Mouse (Mus musculus) brown adipose tissue, adult 24 weeks (tissue): ENCODE measurements at regions not wholly inside any gene's neighbourhood (a gene's known extent, or its start where the extent isn't known, plus 50 kb on each side); places are given as distances from the start of the nearest gene placed in this dataset.
"Not testable (repeated sequence)": the region's sequence is repeated elsewhere in the genome, so short reads cannot be mapped to it uniquely, and the experiment has no call there.

Experiments
- H3K27ac ChIP-seq: fragments of 200-500 bp; replicated peaks from 2 replicates; pipeline ENCODE4 v1.5.1; 2012; ENCODE audit warnings: low read depth, mild to moderate bottlenecking, low read length
- H3K4me1 ChIP-seq: fragments of 200-500 bp; 2 replicates; pipeline ENCODE4 v1.6.1; 2012; ENCODE audit warnings: low read length, mixed read lengths; ENCODE audit not compliant: control insufficient read depth, insufficient read depth, insufficient read length
- H3K4me3 ChIP-seq: fragments of 200-500 bp; 2 replicates; pipeline ENCODE4 v1.5.1; 2012; ENCODE audit warnings: low read depth, mild to moderate bottlenecking, low read length, moderate library complexity; ENCODE audit not compliant: insufficient read depth

DNA sequence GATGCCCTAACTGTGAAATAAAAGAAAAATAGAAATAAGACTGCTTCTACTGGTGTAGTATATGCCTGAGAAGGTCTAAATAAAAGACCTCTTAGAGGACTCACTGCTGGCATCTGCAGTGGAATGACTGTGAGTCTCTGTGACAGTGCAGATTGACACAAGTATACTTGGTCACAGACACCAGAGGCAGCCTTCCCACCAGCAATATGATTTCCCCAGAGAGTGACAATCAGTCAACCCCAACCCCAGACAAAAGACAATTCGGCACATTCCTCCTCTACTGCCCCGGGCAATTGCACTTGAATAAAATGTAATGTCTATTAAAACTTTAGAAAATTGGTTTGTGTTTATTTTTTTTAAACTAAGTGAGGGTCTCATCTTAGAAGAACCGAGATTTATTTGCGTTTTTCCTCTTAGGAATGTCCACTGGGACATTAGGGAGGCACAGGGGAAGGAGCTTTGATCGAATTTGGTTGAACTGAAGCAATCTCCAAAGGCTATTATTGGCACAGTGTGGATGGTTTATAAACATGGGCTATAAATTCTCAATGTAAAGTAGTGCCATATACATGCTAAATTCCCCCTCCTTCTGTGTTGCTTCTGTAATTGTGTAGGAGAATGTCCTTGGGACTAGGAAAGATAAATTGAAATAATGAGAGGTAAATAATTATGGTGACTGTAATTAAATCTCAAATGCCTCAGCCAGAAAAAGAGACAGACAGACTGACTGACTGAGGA is 123.0 kb upstream of the Lnx1 start:
- Histone ChIP-seq H3K4me3 (no peak overlapping the region), H3K4me1 (no peaks in the 10 kb centered on the region; the same call in 1 of the 2 replicates), H3K27ac (no peak overlapping the region)

GRCm38 (mm10) chr5:74823719-74824118 is 121.0 kb upstream of the Lnx1 start:
- no peaks in the 10 kb centered on the region; the same call in 1 of the 2 replicates for H3K4me1 ChIP-seq
- H3K4me3 ChIP-seq = no peak overlapping the region
- no peak overlapping the region for H3K27ac ChIP-seq

GRCm38 (mm10) chr5:74821969-74822368 is 119.3 kb upstream of the Lnx1 start:
- H3K4me1 ChIP-seq = no peaks in the 10 kb centered on the region
- H3K4me3 ChIP-seq = no peak overlapping the region

DNA sequence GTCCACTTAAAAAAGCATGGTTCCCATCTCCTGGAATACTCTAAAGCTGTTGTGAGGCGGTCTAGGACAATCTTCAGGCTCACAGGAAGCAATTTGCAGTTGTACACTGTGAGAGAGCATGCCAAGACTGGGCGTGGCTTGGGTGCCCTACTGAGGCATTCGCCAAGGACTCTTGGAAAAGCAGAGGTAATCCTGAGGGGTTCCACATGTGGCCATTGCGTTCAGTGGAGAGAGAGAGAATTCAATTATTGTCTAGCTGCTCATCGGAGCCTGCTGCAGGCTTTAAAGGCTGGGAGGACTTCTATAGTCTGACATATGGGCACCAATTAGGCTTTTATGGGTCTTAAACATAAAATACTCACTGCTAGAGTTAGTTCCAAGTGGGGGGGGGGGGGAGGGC is 113.8 kb upstream of the Lnx1 start:
- Histone ChIP-seq H3K4me3 (no peak overlapping the region), H3K27ac (no peak overlapping the region), H3K4me1 (peaks cover 3% of the 10 kb centered on the region; the same call in 1 of the 2 replicates)

More at GRCm38 (mm10) chr5:74821969-74822368, 119.3 kb upstream of the Lnx1 start:
- no peak overlapping the region for H3K27ac ChIP-seq

DNA sequence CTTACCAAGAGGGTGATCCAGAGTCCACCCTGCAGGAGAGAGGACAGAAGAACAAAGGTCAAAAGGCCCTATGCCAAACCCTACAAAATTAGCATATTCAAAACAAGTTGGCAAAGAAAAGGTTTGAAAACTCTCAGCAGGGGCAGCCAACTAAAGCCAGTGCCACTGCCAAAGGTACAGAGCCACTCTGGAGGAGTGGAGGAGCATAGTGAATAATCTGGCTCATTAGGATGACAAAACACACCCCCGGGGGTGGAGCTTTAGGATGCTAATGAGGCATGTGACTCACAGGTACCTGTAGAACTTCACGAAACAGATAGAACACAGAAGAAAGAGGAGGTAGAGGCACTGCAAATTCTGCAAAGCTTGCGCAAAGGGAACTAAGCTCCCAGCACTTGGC is 110.7 kb upstream of the Lnx1 start:
- Histone ChIP-seq H3K27ac (no peak overlapping the region), H3K4me1 (peaks cover 3% of the 10 kb centered on the region; the same call in 1 of the 2 replicates), H3K4me3 (no peak overlapping the region)

- Histone ChIP-seq H3K27ac (no peak overlapping the region), H3K4me1 (peaks cover 7% of the 10 kb centered on the region; the same call in 1 of the 2 replicates), H3K4me3 (no peak overlapping the region)
Measured at GRCm38 (mm10) chr5:74811046-74811445, 108.3 kb upstream of the Lnx1 start.

DNA sequence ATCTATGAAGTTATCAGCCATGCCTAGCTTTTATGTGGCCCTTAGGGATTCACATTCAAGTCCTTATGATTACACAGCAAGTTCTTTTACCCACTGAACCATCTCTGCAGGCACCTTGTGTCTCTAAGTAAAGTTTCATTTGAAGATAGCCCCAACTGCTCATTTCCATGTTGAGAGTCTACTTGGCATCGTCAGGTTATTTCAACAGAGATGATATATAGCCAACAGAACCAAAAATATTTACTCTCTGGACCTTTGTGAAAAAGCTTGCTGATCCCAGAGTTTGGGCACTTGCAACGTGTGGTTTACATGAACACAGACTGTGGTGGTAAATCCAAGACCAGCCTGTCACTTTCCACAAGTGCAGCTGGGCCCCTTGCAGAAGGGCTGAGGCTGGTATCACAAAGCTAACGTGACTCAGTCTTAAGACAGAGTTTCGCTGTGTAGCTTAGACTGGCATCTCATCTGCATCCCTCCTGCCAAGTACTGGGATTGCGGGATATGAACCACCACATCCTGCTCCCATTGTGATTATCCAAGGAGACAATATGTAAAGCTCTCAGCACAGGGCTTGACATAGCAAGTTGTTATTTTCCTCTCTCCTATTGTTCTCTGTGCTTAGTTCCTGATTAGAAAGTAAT is 105.0 kb upstream of the Lnx1 start:
- Histone ChIP-seq H3K27ac (no peak overlapping the region), H3K4me3 (no peak overlapping the region), H3K4me1 (peaks cover 3% of the 10 kb centered on the region; the same call in 1 of the 2 replicates)

GRCm38 (mm10) chr5:74801946-74802345 is 99.2 kb upstream of the Lnx1 start:
- no peak overlapping the region for H3K4me3 ChIP-seq
- no peak overlapping the region for H3K27ac ChIP-seq
- H3K4me1 ChIP-seq = no peaks in the 10 kb centered on the region

- H3K4me1 ChIP-seq = no peaks in the 10 kb centered on the region
- H3K27ac ChIP-seq = no peak overlapping the region
- no peak overlapping the region for H3K4me3 ChIP-seq
Measured at GRCm38 (mm10) chr5:74800351-74800750, 97.6 kb upstream of the Lnx1 start.

DNA sequence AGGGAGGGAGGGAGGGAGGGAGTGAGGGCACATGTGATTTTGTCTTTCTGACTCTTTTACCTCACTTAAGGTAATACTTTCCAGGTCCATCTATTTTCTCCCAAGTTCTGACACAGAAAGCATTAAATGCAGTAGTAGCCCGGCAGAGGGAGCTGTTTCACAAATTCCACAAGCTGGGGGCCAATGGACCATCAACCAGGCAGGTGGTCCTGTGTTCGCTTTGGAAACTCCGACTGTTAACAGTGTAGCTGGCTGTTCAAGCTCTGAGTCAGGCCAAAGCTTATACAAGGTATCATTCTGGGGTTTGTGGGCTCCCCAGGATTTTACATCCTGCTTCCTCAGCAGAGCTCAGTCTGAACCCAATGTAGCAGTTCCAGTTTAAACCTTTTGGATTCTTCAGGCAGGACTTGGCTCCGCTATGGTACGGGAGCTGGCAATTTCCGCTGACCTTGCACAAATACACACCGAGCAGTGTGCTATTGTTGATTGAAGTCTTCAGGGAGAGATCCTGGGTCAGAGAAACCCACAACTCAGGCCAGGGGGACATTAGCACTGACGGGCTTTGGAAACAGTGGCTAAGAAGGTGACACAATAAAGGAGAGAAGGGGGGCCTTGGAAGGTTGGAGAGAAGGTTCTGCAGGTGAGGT is 93.8 kb upstream of the Lnx1 start:
- no peak overlapping the region for H3K27ac ChIP-seq
- peaks cover 3% of the 10 kb centered on the region; the same call in 1 of the 2 replicates for H3K4me1 ChIP-seq
- no peak overlapping the region for H3K4me3 ChIP-seq

- peaks cover 3% of the 10 kb centered on the region; the same call in 1 of the 2 replicates for H3K4me1 ChIP-seq
- no peak overlapping the region for H3K27ac ChIP-seq
- no peak overlapping the region for H3K4me3 ChIP-seq
Measured at GRCm38 (mm10) chr5:74794726-74795125, 92.0 kb upstream of the Lnx1 start.

DNA sequence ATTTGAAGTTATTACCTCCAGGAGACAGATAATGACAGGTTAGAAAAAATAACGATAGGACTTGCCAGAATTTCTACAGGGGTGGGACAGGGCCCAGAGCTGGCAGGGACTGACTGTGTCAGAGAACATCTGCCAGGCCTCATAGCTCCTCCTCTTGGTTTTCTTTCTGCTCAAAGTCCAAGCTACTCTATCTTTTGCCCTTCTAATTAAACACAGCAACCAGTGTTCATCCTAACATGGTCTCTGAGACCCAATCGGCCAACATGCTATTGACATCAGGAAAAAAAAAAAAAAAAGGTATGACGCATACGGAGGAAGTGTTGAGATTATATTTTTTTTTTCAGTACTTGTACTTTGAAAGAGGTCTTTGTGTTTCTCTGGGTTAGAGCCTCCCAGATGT is 90.7 kb upstream of the Lnx1 start:
- H3K27ac ChIP-seq = no peak overlapping the region
- no peak overlapping the region for H3K4me3 ChIP-seq
- H3K4me1 ChIP-seq = peaks cover 3% of the 10 kb centered on the region; the same call in 1 of the 2 replicates

GRCm38 (mm10) chr5:74792936-74793335 is 90.2 kb upstream of the Lnx1 start:
- Histone ChIP-seq H3K4me1 (peaks cover 3% of the 10 kb centered on the region; the same call in 1 of the 2 replicates), H3K27ac (peak overlapping the region; percentile 76), H3K4me3 (no peak overlapping the region)

DNA sequence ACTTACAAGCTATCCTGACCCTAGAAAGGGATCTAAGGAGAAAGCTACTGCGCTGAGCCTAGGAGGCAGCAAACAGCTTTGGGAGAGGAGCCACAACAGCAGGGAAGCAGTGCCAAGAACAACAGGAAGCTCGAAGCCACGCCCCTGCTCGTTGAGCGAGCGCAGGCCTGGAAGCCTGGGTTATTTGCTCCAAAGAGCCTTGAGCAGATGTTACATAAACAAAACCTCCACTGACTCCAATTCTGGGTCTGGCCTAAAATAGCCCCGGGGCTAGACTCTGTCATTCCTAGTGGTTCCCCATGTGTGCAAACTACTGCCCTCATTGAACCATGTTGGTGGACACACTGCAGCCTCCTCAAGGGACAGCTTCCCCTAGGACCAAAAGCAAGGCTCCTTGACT is 89.6 kb upstream of the Lnx1 start:
- Histone ChIP-seq H3K4me1 (peaks cover 3% of the 10 kb centered on the region; the same call in 1 of the 2 replicates), H3K4me3 (no peak overlapping the region), H3K27ac (peak overlapping the region; percentile 76)

DNA sequence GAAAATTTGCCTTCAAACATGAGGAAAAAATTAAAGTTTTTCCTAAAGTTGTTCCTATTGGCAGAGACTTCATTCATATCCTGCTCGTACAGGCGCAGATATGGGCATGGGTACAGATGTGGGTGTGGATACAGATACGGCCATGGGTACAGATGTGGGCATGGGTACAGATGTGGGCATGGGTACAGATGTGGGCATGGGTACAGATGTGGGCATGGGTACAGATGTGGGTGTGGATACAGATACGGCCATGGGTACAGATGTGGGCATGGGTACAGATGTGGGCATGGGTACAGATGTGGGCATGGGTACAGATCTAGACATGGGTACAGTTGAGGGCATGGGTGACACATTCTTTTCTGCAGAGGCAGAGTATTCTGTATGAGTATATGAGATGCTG is 87.8 kb upstream of the Lnx1 start:
- H3K27ac ChIP-seq, H3K4me1 ChIP-seq, H3K4me3 ChIP-seq: not testable (repeated sequence)
